Comparison of ENCODE assay signal across 1 mouse cellular context in genomic region chr2:167015382-167015718, GRCm38 (mm10).
TF ChIP-seq lines count a peak whose summit lies in the region.

No protein-coding gene starts in this region.

TF ChIP-seq in MEL, 35 proteins besides CTCF, POLR2A, EP300 and RAD21 (continued from another document):
- TF ChIP-seq UBTF (IDR thresholded peaks at IDR 0.05; ENCODE audit: borderline replicate concordance, insufficient read depth, low read depth, low read length), result no peak
- no peak for TF ChIP-seq ZC3H11A (IDR thresholded peaks at IDR 0.05; ENCODE audit: low read depth, low read length)
- no peak for TF ChIP-seq GATA1 (IDR thresholded peaks at IDR 0.05; ENCODE audit: low read depth, low read length)
- no peak for TF ChIP-seq TCF12 (IDR thresholded peaks at IDR 0.05; ENCODE audit: low read depth, low read length)
- TF ChIP-seq USF1 (IDR thresholded peaks at IDR 0.05; ENCODE audit: low read depth, low read length), result no peak
- TF ChIP-seq MYC (IDR thresholded peaks at IDR 0.05; ENCODE audit: low read depth, low read length), result peak; percentile 14; the same call in 1 of the 2 replicates
- no peak for TF ChIP-seq ZMIZ1 (IDR thresholded peaks at IDR 0.05; ENCODE audit: low read depth, low read length)
